Mouse (Mus musculus): Measurements from ENCODE around the gene Madcam1. TPM values are rescaled to one million over a fixed set of nuclear protein-coding genes. Genes with fewer than 3 reads are reported as not detected.

The Madcam1 gene
- polyA plus RNA-seq, 1 experiment from 2014 or later, result 3.2 TPM

GRCm38 (mm10) chr10:79682916-79683582, 18.7 kb downstream of the Madcam1 start:
- ATAC-seq (ENCODE audit: low FRiP score), result no peak
- Histone ChIP-seq H3K9ac (peak overlapping the region; percentile 89), H3K36me3 (peaks cover 40% of the 10 kb centered on the region), H3K9me3 (replicated peaks) (no peaks in the 10 kb centered on the region), H3K4me1 (peaks cover 24% of the 10 kb centered on the region), H3K27ac (peak overlapping the region; percentile 72), H3K4me3 (peak overlapping the region; percentile 86), H3K4me2 (replicated peaks) (peak overlapping the region; percentile 97), H3K27me3 (no peaks in the 10 kb centered on the region)
- WGBS, result 9% methylated on average over 10 of the region's 10 CpGs

- Histone ChIP-seq H3K9me3 (replicated peaks) (no peaks in the 10 kb centered on the region), H3K27ac (no peak overlapping the region), H3K4me1 (peaks cover 24% of the 10 kb centered on the region), H3K36me3 (peaks cover 49% of the 10 kb centered on the region), H3K4me2 (replicated peaks) (peak overlapping the region; percentile 97), H3K27me3 (no peaks in the 10 kb centered on the region), H3K4me3 (peak overlapping the region; percentile 86), H3K9ac (peak overlapping the region; percentile 89)
- no peak for ATAC-seq (ENCODE audit: low FRiP score)
- 92% methylated on average over 6 of the region's 6 CpGs for WGBS
These were observed 19.6 kb downstream of the Madcam1 start for GRCm38 (mm10) chr10:79683726-79684640.

GRCm38 (mm10) chr10:79684770-79685600, 20.6 kb downstream of the Madcam1 start:
- no peak overlapping the region for H3K4me3 ChIP-seq
- H3K4me2 ChIP-seq (replicated peaks), result no peak overlapping the region
- H3K4me1 ChIP-seq, result peaks cover 24% of the 10 kb centered on the region
- peaks cover 54% of the 10 kb centered on the region for H3K36me3 ChIP-seq
- no peaks in the 10 kb centered on the region for H3K9me3 ChIP-seq (replicated peaks)
- H3K9ac ChIP-seq, result no peak overlapping the region
- H3K27ac ChIP-seq, result no peak overlapping the region
- no peak for ATAC-seq (ENCODE audit: low FRiP score)
- 96% methylated on average over 25 of the region's 25 CpGs for WGBS
- no peaks in the 10 kb centered on the region for H3K27me3 ChIP-seq

GRCm38 (mm10) chr10:79686219-79686618, 21.9 kb downstream of the Madcam1 start:
- H3K27me3 ChIP-seq, result no peaks in the 10 kb centered on the region
- no peak for ATAC-seq (ENCODE audit: low FRiP score)
- H3K27ac ChIP-seq, result no peak overlapping the region
- H3K9ac ChIP-seq, result no peak overlapping the region
- 82% methylated on average over 2 of the region's 2 CpGs for WGBS
- H3K4me2 ChIP-seq (replicated peaks), result no peak overlapping the region
- H3K4me3 ChIP-seq, result no peak overlapping the region
- H3K9me3 ChIP-seq (replicated peaks), result no peaks in the 10 kb centered on the region
- peaks cover 19% of the 10 kb centered on the region for H3K4me1 ChIP-seq
- H3K36me3 ChIP-seq, result peaks cover 54% of the 10 kb centered on the region

- Histone ChIP-seq H3K27me3 (no peaks in the 10 kb centered on the region), H3K4me2 (replicated peaks) (no peak overlapping the region), H3K36me3 (peaks cover 54% of the 10 kb centered on the region), H3K9me3 (replicated peaks) (peaks cover under 1% of the 10 kb centered on the region; the same call in 1 of the 2 replicates), H3K4me3 (no peak overlapping the region), H3K4me1 (peaks cover 18% of the 10 kb centered on the region), H3K9ac (no peak overlapping the region), H3K27ac (no peak overlapping the region)
- no peak for ATAC-seq (ENCODE audit: low FRiP score)
- WGBS, result 94% methylated on average over 1 of the region's 1 CpGs
These were observed 22.3 kb downstream of the Madcam1 start for GRCm38 (mm10) chr10:79686691-79687090.

- WGBS, result 95% methylated on average over 6 of the region's 6 CpGs
- Histone ChIP-seq H3K27me3 (no peaks in the 10 kb centered on the region), H3K4me2 (replicated peaks) (no peak overlapping the region), H3K27ac (no peak overlapping the region), H3K4me3 (no peak overlapping the region), H3K4me1 (peaks cover 18% of the 10 kb centered on the region), H3K36me3 (peaks cover 54% of the 10 kb centered on the region), H3K9ac (no peak overlapping the region), H3K9me3 (replicated peaks) (peaks cover 9% of the 10 kb centered on the region; the same call in 1 of the 2 replicates)
- no peak for ATAC-seq (ENCODE audit: low FRiP score)
These were observed 23.2 kb downstream of the Madcam1 start for GRCm38 (mm10) chr10:79687513-79687912.

GRCm38 (mm10) chr10:79688720-79689119, 24.4 kb downstream of the Madcam1 start, which contains the start of gene Gzmm:
Gzmm (plus strand) TSS chr10:79689020.
- no peak within 1 kb of the TSS for H3K4me3 ChIP-seq
- no peak for ATAC-seq (ENCODE audit: low FRiP score)
- peaks cover 6% of the 10 kb centered on the region for H3K4me1 ChIP-seq
- H3K9me3 ChIP-seq (replicated peaks), result peaks cover 9% of the 10 kb centered on the region; the same call in 1 of the 2 replicates
- no peak within 1 kb of the TSS for H3K27ac ChIP-seq
- no peak within 1 kb of the TSS for H3K9ac ChIP-seq
- peaks cover 54% of the 10 kb centered on the region for H3K36me3 ChIP-seq
- 88% methylated on average over 4 of the region's 4 CpGs for WGBS
- H3K4me2 ChIP-seq (replicated peaks), result no peak within 1 kb of the TSS
- no peaks in the 10 kb centered on the region for H3K27me3 ChIP-seq

GRCm38 (mm10) chr10:79689178-79689577, 24.8 kb downstream of the Madcam1 start:
- peaks cover 2% of the 10 kb centered on the region for H3K4me1 ChIP-seq
- no peak for ATAC-seq (ENCODE audit: low FRiP score)
- no peak overlapping the region for H3K4me3 ChIP-seq
- H3K27me3 ChIP-seq, result no peaks in the 10 kb centered on the region
- H3K4me2 ChIP-seq (replicated peaks), result no peak overlapping the region
- 92% methylated on average over 3 of the region's 3 CpGs for WGBS
- no peak overlapping the region for H3K27ac ChIP-seq
- H3K9ac ChIP-seq, result no peak overlapping the region
- peaks cover 9% of the 10 kb centered on the region; the same call in 1 of the 2 replicates for H3K9me3 ChIP-seq (replicated peaks)
- peaks cover 52% of the 10 kb centered on the region for H3K36me3 ChIP-seq

GRCm38 (mm10) chr10:79691986-79692548, 27.7 kb downstream of the Madcam1 start:
- H3K9ac ChIP-seq, result no peak overlapping the region
- WGBS, result 100% methylated on average over 2 of the region's 2 CpGs

GRCm38 (mm10) chr10:79693580-79694378, 29.4 kb downstream of the Madcam1 start:
- Histone ChIP-seq H3K9ac (no peak overlapping the region), H3K4me1 (0 out of 2 replicates have a peak, but pooled peaks cover 2% of the 10 kb centered on the region), H3K36me3 (peaks cover 6% of the 10 kb centered on the region), H3K27ac (no peak overlapping the region), H3K27me3 (no peaks in the 10 kb centered on the region), H3K9me3 (replicated peaks) (peaks cover 9% of the 10 kb centered on the region; the same call in 1 of the 2 replicates), H3K4me3 (no peak overlapping the region), H3K4me2 (replicated peaks) (no peak overlapping the region)
- ATAC-seq (ENCODE audit: low FRiP score), result no peak
- 80% methylated on average over 12 of the region's 12 CpGs for WGBS

More at GRCm38 (mm10) chr10:79691986-79692548, 27.7 kb downstream of the Madcam1 start:
- H3K27me3 ChIP-seq, result no peaks in the 10 kb centered on the region
- no peak overlapping the region for H3K4me3 ChIP-seq
- H3K4me2 ChIP-seq (replicated peaks), result no peak overlapping the region
- ATAC-seq (ENCODE audit: low FRiP score), result no peak
- peaks cover 23% of the 10 kb centered on the region for H3K36me3 ChIP-seq
- H3K4me1 ChIP-seq, result 0 out of 2 replicates have a peak, but pooled peaks cover 2% of the 10 kb centered on the region
- H3K27ac ChIP-seq, result no peak overlapping the region
- H3K9me3 ChIP-seq (replicated peaks), result peaks cover 9% of the 10 kb centered on the region; the same call in 1 of the 2 replicates

- no peak for ATAC-seq (ENCODE audit: low FRiP score)
- H3K27me3 ChIP-seq, result no peaks in the 10 kb centered on the region
- H3K9me3 ChIP-seq (replicated peaks), result peaks cover 9% of the 10 kb centered on the region; the same call in 1 of the 2 replicates
- 85% methylated on average over 6 of the region's 6 CpGs for WGBS
- H3K4me3 ChIP-seq, result no peak overlapping the region
- 0 out of 2 replicates have a peak, but pooled peaks cover 2% of the 10 kb centered on the region for H3K4me1 ChIP-seq
- no peak overlapping the region for H3K9ac ChIP-seq
- H3K27ac ChIP-seq, result no peak overlapping the region
- H3K4me2 ChIP-seq (replicated peaks), result no peak overlapping the region
- peaks cover under 1% of the 10 kb centered on the region for H3K36me3 ChIP-seq
These were observed 30.0 kb downstream of the Madcam1 start for GRCm38 (mm10) chr10:79694379-79694655.

Measured in hindbrain, embryonic 12.5 days (tissue).